Mouse (Mus musculus): ENCODE measurements around the gene Tmem258. TPM values are rescaled to one million over a fixed set of nuclear protein-coding genes. Genes with fewer than 3 reads are reported as not detected.

Tmem258 gene
- total and polyA plus RNA-seq, 2 experiments from 2014 or later = 61.4 to 279 TPM

DNA sequence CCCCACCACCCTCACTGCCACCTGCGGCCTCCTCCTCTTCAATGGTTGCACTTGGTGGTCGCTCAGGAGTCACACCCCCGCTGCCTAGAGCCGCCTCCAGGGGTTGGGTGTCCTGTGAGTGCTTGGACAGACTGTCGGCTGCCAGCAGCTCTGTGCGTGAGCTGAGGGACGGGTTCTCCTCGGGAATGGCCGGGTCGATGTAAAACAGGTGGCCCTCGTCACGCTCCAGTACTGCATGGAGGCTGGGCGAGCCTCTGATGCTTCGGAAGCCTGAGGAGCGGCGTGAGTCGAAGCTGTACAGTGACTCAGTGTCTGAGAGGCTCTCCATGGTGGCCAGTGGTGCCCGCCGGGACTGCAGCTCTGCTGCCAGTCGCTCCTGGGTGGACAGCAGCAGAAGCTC lies 44.3 kb downstream of the Tmem258 start:
- Histone ChIP-seq H3K4me3 (ENCODE audit: low read depth, low read length) (no peak overlapping the region), H3K9me3 (ENCODE audit: low read length) (no peaks in the 10 kb centered on the region), H3K36me3 (ENCODE audit: insufficient read depth, low read length) (peaks cover 49% of the 10 kb centered on the region), H3K9ac (replicated peaks; ENCODE audit: low read length, poor library complexity, severe bottlenecking) (no peak overlapping the region), H3K27me3 (ENCODE audit: insufficient read depth, low read length) (no peaks in the 10 kb centered on the region), H3K27ac (ENCODE audit: low read depth, low read length) (no peak overlapping the region), H3K4me1 (ENCODE audit: insufficient read depth, low read length) (no peaks in the 10 kb centered on the region), H3K4me2 (ENCODE audit: low read depth, low read length, poor library complexity, severe bottlenecking) (no peak overlapping the region)
- 58% methylated on average over 20 of the region's 20 CpGs for WGBS
- no peak for TF ChIP-seq CTCF (IDR thresholded peaks at IDR 0.05)
- DNase-seq (ENCODE audit: low spot score) (no peak), ATAC-seq (ENCODE audit: low FRiP score) (no peak)

Small RNAs within 50 kb of the gene (microRNA-seq; reads per million reads assigned to microRNA genes)
- gene Mir6993 (ENCODE audit: borderline number of aligned reads) = 1.0 reads per million

Other genes starting within 250 kb of the Tmem258 start
- 337 and 436 TPM in 2 replicates for gene Fth1, start 223.4 kb upstream of the Tmem258 start, total RNA-seq (2014; rRNA removed)
- 2,585 and 2,689 TPM in 2 replicates for gene Fth1, start 223.4 kb upstream of the Tmem258 start, polyA plus RNA-seq (2015; fragmentation: Nextera tagmentation; extraction: Ambion mirVana)
- gene Best1, start 202.4 kb upstream of the Tmem258 start, total RNA-seq (2014; rRNA removed) = 2.5 and 4.1 TPM in 2 replicates
- 2.9 and 3.5 TPM in 2 replicates for gene Best1, start 202.4 kb upstream of the Tmem258 start, polyA plus RNA-seq (2015; fragmentation: Nextera tagmentation; extraction: Ambion mirVana)
- 20.6 and 23.3 TPM in 2 replicates for gene Rab3il1, start 202.3 kb upstream of the Tmem258 start, total RNA-seq (2014; rRNA removed)
- gene Rab3il1, start 202.3 kb upstream of the Tmem258 start, polyA plus RNA-seq (2015; fragmentation: Nextera tagmentation; extraction: Ambion mirVana) = 21.7 and 23.5 TPM in 2 replicates
- gene Fads3, start 162.4 kb upstream of the Tmem258 start, total RNA-seq (2014; rRNA removed) = 74.6 and 92.8 TPM in 2 replicates
- 38.8 and 39.2 TPM in 2 replicates for gene Fads3, start 162.4 kb upstream of the Tmem258 start, polyA plus RNA-seq (2015; fragmentation: Nextera tagmentation; extraction: Ambion mirVana)
- 278 and 306 TPM in 2 replicates for gene Fads2, start 102.3 kb upstream of the Tmem258 start, total RNA-seq (2014; rRNA removed)
- 260 and 275 TPM in 2 replicates for gene Fads2, start 102.3 kb upstream of the Tmem258 start, polyA plus RNA-seq (2015; fragmentation: Nextera tagmentation; extraction: Ambion mirVana)
- gene Fads1, start 21.1 kb upstream of the Tmem258 start, total RNA-seq (2014; rRNA removed) = 180 and 184 TPM in 2 replicates
- 150 and 153 TPM in 2 replicates for gene Fads1, start 21.1 kb upstream of the Tmem258 start, polyA plus RNA-seq (2015; fragmentation: Nextera tagmentation; extraction: Ambion mirVana)
- 19.8 and 20.9 TPM in 2 replicates for gene Fen1, start 155 bp downstream of the Tmem258 start, total RNA-seq (2014; rRNA removed)
- 20.5 and 21.8 TPM in 2 replicates for gene Fen1, start 155 bp downstream of the Tmem258 start, polyA plus RNA-seq (2015; fragmentation: Nextera tagmentation; extraction: Ambion mirVana)
- gene Myrf, start 36.7 kb downstream of the Tmem258 start, total RNA-seq (2014; rRNA removed) = 1.7 and 2.2 TPM in 2 replicates
- 0.91 and 0.94 TPM in 2 replicates for gene Myrf, start 36.7 kb downstream of the Tmem258 start, polyA plus RNA-seq (2015; fragmentation: Nextera tagmentation; extraction: Ambion mirVana)
- 29.9 and 40.8 TPM in 2 replicates for gene Dagla, start 100.9 kb downstream of the Tmem258 start, total RNA-seq (2014; rRNA removed)
- gene Dagla, start 100.9 kb downstream of the Tmem258 start, polyA plus RNA-seq (2015; fragmentation: Nextera tagmentation; extraction: Ambion mirVana) = 12.8 and 13.7 TPM in 2 replicates
- gene Syt7, start 185.1 kb downstream of the Tmem258 start, total RNA-seq (2014; rRNA removed) = 138 and 140 TPM in 2 replicates
- gene Syt7, start 185.1 kb downstream of the Tmem258 start, polyA plus RNA-seq (2015; fragmentation: Nextera tagmentation; extraction: Ambion mirVana) = 14.7 and 19.0 TPM in 2 replicates